Mouse (Mus musculus) MEL (cell line): ENCODE results near the gene Cbln1. TPM values are rescaled to one million over a fixed set of nuclear protein-coding genes. Genes with fewer than 3 reads are reported as not detected.

Experiments used
- DNase-seq: peaks from one replicate; pipeline ENCODE4 v3.0.0; 2011; ENCODE audit warnings: low read depth, low spot score
- H3K27ac ChIP-seq: 2 replicates; pipeline ENCODE4 v1.5.1; 2012; ENCODE audit warnings: low read depth, mild to moderate bottlenecking, control low read depth, low read length, moderate library complexity; ENCODE audit not compliant: control insufficient read depth
- H3K27me3 ChIP-seq, 2 experiments: fragments of 150-350 bp in 1 of 2; sonication (generic) in 1 of 2; 2 replicates each; pipeline ENCODE4 v1.6.1; 2012; ENCODE audit warnings: low read length in 2 of 2, mild to moderate bottlenecking in 2 of 2, improper control_type of control experiment in 1 of 2, moderate library complexity in 1 of 2; ENCODE audit not compliant: insufficient read depth in 2 of 2, control insufficient read depth in 1 of 2
- H3K36me3 ChIP-seq, 2 experiments: 2 replicates each; pipeline ENCODE4 v1.6.1; 2012 to 2014; ENCODE audit warnings: low read length in 2 of 2, improper control_type of control experiment in 1 of 2, inconsistent platforms in 1 of 2, mild to moderate bottlenecking in 1 of 2; ENCODE audit not compliant: insufficient read depth in 2 of 2, control insufficient read depth in 1 of 2
- H3K4me1 ChIP-seq, 2 experiments: fragments of 150-350 bp in 1 of 2; sonication (generic) in 1 of 2; 2 replicates each; pipeline ENCODE4 v1.6.1; 2012; ENCODE audit warnings: low read length in 2 of 2, improper control_type of control experiment in 1 of 2, mild to moderate bottlenecking in 1 of 2; ENCODE audit not compliant: insufficient read depth in 2 of 2, control insufficient read depth in 1 of 2
- H3K4me3 ChIP-seq, 2 experiments: fragments of 150-350 bp in 1 of 2; sonication (generic) in 1 of 2; 2 replicates each; pipeline ENCODE4 v1.5.1; 2012; ENCODE audit warnings: low read depth in 2 of 2, low read length in 2 of 2, mild to moderate bottlenecking in 2 of 2, moderate library complexity in 2 of 2, control low read depth in 1 of 2, improper control_type of control experiment in 1 of 2; ENCODE audit not compliant: control insufficient read depth in 1 of 2, insufficient read depth in 1 of 2
- H3K79me2 ChIP-seq: 2 replicates; pipeline ENCODE4 v1.6.1; 2012; ENCODE audit warnings: mild to moderate bottlenecking, low read length, moderate library complexity; ENCODE audit not compliant: control insufficient read depth, poor library complexity, insufficient read depth
- H3K9ac ChIP-seq: 2 replicates; pipeline ENCODE4 v1.6.1; 2012; ENCODE audit warnings: low read depth, mild to moderate bottlenecking, control low read depth, low read length, moderate library complexity; ENCODE audit not compliant: control insufficient read depth, poor library complexity, severe bottlenecking
- H3K9me3 ChIP-seq: fragments of 150-350 bp; sonication (generic); replicated peaks from 2 replicates; pipeline ENCODE4 v1.6.1; 2012; ENCODE audit warnings: mild to moderate bottlenecking, low read length, improper control_type of control experiment, moderate library complexity; ENCODE audit not compliant: insufficient read depth
- BHLHE40 ChIP-seq: IDR thresholded peaks from 2 replicates; pipeline ENCODE4 v1.6.1; 2012; ENCODE audit warnings: low read depth, mild to moderate bottlenecking, inconsistent platforms, low read length, improper control_type of control experiment, borderline replicate concordance
- CHD1 ChIP-seq: IDR thresholded peaks from 2 replicates; pipeline ENCODE4 v1.6.1; 2012; ENCODE audit warnings: low read depth, mild to moderate bottlenecking, inconsistent platforms, low read length, improper control_type of control experiment
- CHD2 ChIP-seq: IDR thresholded peaks from 2 replicates; pipeline ENCODE4 v1.6.1; 2011; ENCODE audit warnings: low read length, improper control_type of control experiment
- CTCF ChIP-seq, 3 experiments: IDR thresholded peaks in 2 of 3; conservative IDR thresholded peaks in 1 of 3; 2 replicates each; pipeline ENCODE4 v1.5.1; 2011 to 2012; ENCODE audit warnings: low read length in 3 of 3, low read depth in 2 of 3, mild to moderate bottlenecking in 2 of 3, improper control_type of control experiment in 1 of 3, inconsistent platforms in 1 of 3, mixed read lengths in 1 of 3, moderate library complexity in 1 of 3; ENCODE audit not compliant: control insufficient read depth in 1 of 3, insufficient read depth in 1 of 3, poor library complexity in 1 of 3, severe bottlenecking in 1 of 3
- ELF1 ChIP-seq: IDR thresholded peaks from 2 replicates; pipeline ENCODE4 v1.6.1; 2014; ENCODE audit warnings: low read depth, mild to moderate bottlenecking, inconsistent platforms, low read length, improper control_type of control experiment, moderate library complexity
- EP300 ChIP-seq, 2 experiments: IDR thresholded peaks; 2 replicates each; pipeline ENCODE4 v1.6.1; 2011; ENCODE audit warnings: improper control_type of control experiment in 2 of 2, low read length in 2 of 2, low read depth in 1 of 2, mild to moderate bottlenecking in 1 of 2
- GATA1 ChIP-seq: IDR thresholded peaks from 2 replicates; pipeline ENCODE4 v1.6.1; 2011; ENCODE audit warnings: low read depth, low read length, improper control_type of control experiment
- HCFC1 ChIP-seq: IDR thresholded peaks from 2 replicates; pipeline ENCODE4 v1.6.1; 2012; ENCODE audit warnings: low read depth, mild to moderate bottlenecking, inconsistent platforms, low read length, improper control_type of control experiment, moderate library complexity
- KAT2A ChIP-seq: conservative IDR thresholded peaks from 2 replicates; pipeline ENCODE4 v1.6.1; 2012; ENCODE audit warnings: low read depth, low read length, improper control_type of control experiment, inconsistent platforms
- MAFK ChIP-seq: IDR thresholded peaks from 2 replicates; pipeline ENCODE4 v1.6.1; 2011; ENCODE audit warnings: low read depth, mild to moderate bottlenecking, low read length, improper control_type of control experiment, borderline replicate concordance
- MAZ ChIP-seq: IDR thresholded peaks from 2 replicates; pipeline ENCODE4 v1.6.1; 2012; ENCODE audit warnings: low read depth, mild to moderate bottlenecking, inconsistent platforms, low read length, improper control_type of control experiment
- MXI1 ChIP-seq: IDR thresholded peaks from 2 replicates; pipeline ENCODE4 v1.6.1; 2011; ENCODE audit warnings: mild to moderate bottlenecking, low read depth, low read length, improper control_type of control experiment
- MYB ChIP-seq: IDR thresholded peaks from 2 replicates; pipeline ENCODE4 v1.6.1; 2011; ENCODE audit warnings: mild to moderate bottlenecking, low read depth, low read length, improper control_type of control experiment
- MYC ChIP-seq: IDR thresholded peaks from 2 replicates; pipeline ENCODE4 v1.6.1; 2011; ENCODE audit warnings: low read depth, mild to moderate bottlenecking, low read length, improper control_type of control experiment, moderate library complexity
- NELFE ChIP-seq: IDR thresholded peaks from 2 replicates; pipeline ENCODE4 v1.6.1; 2011; ENCODE audit warnings: low read depth, low read length, improper control_type of control experiment
- NRF1 ChIP-seq: IDR thresholded peaks from 2 replicates; pipeline ENCODE4 v1.6.1; 2014; ENCODE audit warnings: low read depth, mild to moderate bottlenecking, inconsistent platforms, low read length, improper control_type of control experiment, moderate library complexity; ENCODE audit not compliant: poor library complexity, insufficient read depth, severe bottlenecking
- POLR2A ChIP-seq, 2 experiments: IDR thresholded peaks; 2 replicates each; pipeline ENCODE4 v1.6.1; 2011 to 2012; ENCODE audit warnings: low read length in 2 of 2, mild to moderate bottlenecking in 2 of 2, control low read depth in 1 of 2, improper control_type of control experiment in 1 of 2, low read depth in 1 of 2, moderate library complexity in 1 of 2; ENCODE audit not compliant: control insufficient read depth in 1 of 2, insufficient read depth in 1 of 2, poor library complexity in 1 of 2
- POLR2AphosphoS2 ChIP-seq: IDR thresholded peaks from 2 replicates; pipeline ENCODE4 v1.6.1; 2011; ENCODE audit warnings: low read length, improper control_type of control experiment
- SIN3A ChIP-seq: IDR thresholded peaks from 2 replicates; pipeline ENCODE4 v1.6.1; 2012; ENCODE audit warnings: low read length, improper control_type of control experiment, inconsistent platforms
- SMC3 ChIP-seq: IDR thresholded peaks from 2 replicates; pipeline ENCODE4 v1.6.1; 2011; ENCODE audit warnings: low read depth, low read length, improper control_type of control experiment
- TBP ChIP-seq: IDR thresholded peaks from 2 replicates; pipeline ENCODE4 v1.8.0; 2011; ENCODE audit warnings: low read depth, low read length, improper control_type of control experiment
- TCF12 ChIP-seq: IDR thresholded peaks from 2 replicates; pipeline ENCODE4 v1.6.1; 2014; ENCODE audit warnings: low read depth, mild to moderate bottlenecking, inconsistent platforms, low read length, improper control_type of control experiment, moderate library complexity
- UBTF ChIP-seq: IDR thresholded peaks from 2 replicates; pipeline ENCODE4 v1.6.1; 2012; ENCODE audit warnings: low read depth, mild to moderate bottlenecking, inconsistent platforms, low read length, improper control_type of control experiment, moderate library complexity, borderline replicate concordance; ENCODE audit not compliant: insufficient read depth
- USF2 ChIP-seq, 2 experiments: IDR thresholded peaks; 2 replicates each; pipeline ENCODE4 v1.6.1; 2011 to 2012; ENCODE audit warnings: improper control_type of control experiment in 2 of 2, low read length in 2 of 2, borderline replicate concordance in 1 of 2, inconsistent platforms in 1 of 2, low read depth in 1 of 2, mild to moderate bottlenecking in 1 of 2; ENCODE audit not compliant: insufficient read depth in 1 of 2
- ZC3H11A ChIP-seq: IDR thresholded peaks from 2 replicates; pipeline ENCODE4 v1.6.1; 2012; ENCODE audit warnings: low read depth, mild to moderate bottlenecking, inconsistent platforms, low read length, improper control_type of control experiment
- ZKSCAN1 ChIP-seq: IDR thresholded peaks from 2 replicates; pipeline ENCODE4 v1.6.1; 2012; ENCODE audit warnings: low read depth, mild to moderate bottlenecking, inconsistent platforms, low read length, improper control_type of control experiment, moderate library complexity
- ZMIZ1 ChIP-seq: IDR thresholded peaks from 2 replicates; pipeline ENCODE4 v1.6.1; 2012; ENCODE audit warnings: low read depth, mild to moderate bottlenecking, inconsistent platforms, low read length, improper control_type of control experiment, moderate library complexity
- polyA plus RNA-seq, 2 experiments: library from polyadenylated mRNA; stranded (reverse) in 1 of 2; unstranded in 1 of 2; fragments of >175 nt in 1 of 2; fragments of >200 nt in 1 of 2; gene quantifications; 2 replicates each; pipeline versions ENCODE4 v1.2.1 to v1.2.4; 2012; ENCODE audit warnings: low replicate concordance in 2 of 2, low read depth in 1 of 2; ENCODE audit not compliant: insufficient read length in 2 of 2, insufficient read depth in 1 of 2, missing spikeins in 1 of 2
- total RNA-seq: library from RNA; depleted of rRNA; stranded (reverse); fragments of 300-350 nt; gene quantifications from 2 replicates; pipeline ENCODE4 v1.2.3, GENCODE M21; 2012

Gene Cbln1
- total and polyA plus RNA-seq, 3 experiments: not detected

DNA sequence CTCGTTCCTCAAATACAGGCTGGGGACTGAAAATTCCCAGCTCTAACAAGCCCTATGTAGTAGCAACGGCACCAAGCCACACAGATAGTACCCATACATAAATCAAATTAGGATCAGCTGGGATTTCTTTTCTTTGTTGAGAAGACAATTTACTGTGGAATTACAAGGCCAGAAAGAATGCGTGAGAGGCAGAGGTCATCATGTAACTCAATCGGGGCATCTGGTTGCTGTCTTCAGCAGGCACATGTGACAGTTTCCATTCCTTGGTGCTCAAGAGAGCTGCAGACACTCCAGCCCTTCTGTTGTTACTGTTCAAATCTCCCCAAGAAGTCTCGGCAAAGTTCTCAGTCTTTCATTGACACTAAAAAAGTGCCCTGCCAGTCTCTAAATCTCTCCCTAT is 10.6 kb downstream of the Cbln1 start:
- H3K9ac ChIP-seq: no peak overlapping the region
- no peak for DNase-seq

DNA sequence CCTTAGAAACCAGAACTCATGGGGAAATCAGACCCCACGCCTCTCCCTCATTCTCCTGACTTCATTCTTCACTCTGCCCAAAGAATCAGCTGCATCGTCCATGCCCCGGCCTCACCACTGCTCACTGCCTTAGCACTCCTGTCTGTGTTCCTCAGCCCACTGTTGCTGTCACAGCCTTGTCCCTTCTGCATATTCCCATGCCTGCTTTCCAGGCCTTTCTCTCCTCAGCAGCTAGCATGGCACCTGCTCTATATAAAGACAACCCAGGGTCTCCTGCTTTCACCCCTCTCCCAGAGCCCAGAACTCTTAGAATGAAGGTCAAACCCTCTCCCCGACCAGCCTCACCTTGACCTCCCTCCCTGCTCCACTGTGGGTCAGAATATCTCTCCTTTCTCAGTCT is 15.5 kb downstream of the Cbln1 start:
- Histone ChIP-seq H3K79me2 (no peaks in the 10 kb centered on the region), H3K27ac (no peak overlapping the region), H3K9me3 (no peaks in the 10 kb centered on the region), H3K36me3 (no peaks in the 10 kb centered on the region), H3K27me3 (no peaks in the 10 kb centered on the region), H3K9ac (no peak overlapping the region), H3K4me1 (no peaks in the 10 kb centered on the region), H3K4me3 (no peak overlapping the region)
- no peak for DNase-seq
- TF ChIP-seq UBTF: no peak
- no peak for TF ChIP-seq TCF12
- no peak for TF ChIP-seq EP300 (IDR thresholded peaks at IDR 0.05; ENCODE audit: low read depth in 1 of 2, low read length in 2 of 2)
- no peak for TF ChIP-seq MAZ
- TF ChIP-seq MAFK: no peak
- TF ChIP-seq SIN3A: no peak
- TF ChIP-seq TBP: no peak
- TF ChIP-seq MYB: no peak
- no peak for TF ChIP-seq CHD1
- no peak for TF ChIP-seq NRF1
- TF ChIP-seq HCFC1: no peak
- no peak for TF ChIP-seq POLR2AphosphoS2
- TF ChIP-seq SMC3: no peak
- no peak for TF ChIP-seq GATA1
- TF ChIP-seq POLR2A (IDR thresholded peaks at IDR 0.05; ENCODE audit: control insufficient read depth in 1 of 2, insufficient read depth in 1 of 2, low read depth in 1 of 2, low read length in 2 of 2, poor library complexity in 1 of 2): no peak
- TF ChIP-seq ZKSCAN1: no peak

More for the DNA sequence above, 10.6 kb downstream of the Cbln1 start:
- H3K79me2 ChIP-seq: no peaks in the 10 kb centered on the region
- no peaks in the 10 kb centered on the region for H3K36me3 ChIP-seq
- H3K4me3 ChIP-seq: no peak overlapping the region
- no peaks in the 10 kb centered on the region; a peak in 1 of 4 replicates for H3K27me3 ChIP-seq
- no peaks in the 10 kb centered on the region for H3K4me1 ChIP-seq
- TF ChIP-seq CTCF (IDR thresholded peaks at IDR 0.05 in 2 of 3, conservative IDR thresholded peaks at IDR 0.05 in 1 of 3; ENCODE audit: control insufficient read depth in 1 of 3, insufficient read depth in 1 of 3, low read depth in 2 of 3, low read length in 3 of 3, poor library complexity in 1 of 3, severe bottlenecking in 1 of 3) (no peak), ZMIZ1 (no peak), NELFE (no peak), USF2 (IDR thresholded peaks at IDR 0.05; ENCODE audit: borderline replicate concordance in 1 of 2, insufficient read depth in 1 of 2, low read depth in 1 of 2, low read length in 2 of 2) (no peak), ZC3H11A (no peak), CHD2 (no peak), POLR2AphosphoS2 (no peak), SIN3A (no peak), ZKSCAN1 (no peak), BHLHE40 (no peak), ELF1 (no peak), MYC (no peak), MXI1 (no peak), CHD1 (no peak), KAT2A (no peak)
- TF ChIP-seq, all 39 proteins: peak for 0
- no peaks in the 10 kb centered on the region for H3K9me3 ChIP-seq
- H3K27ac ChIP-seq: no peak overlapping the region
